Mouse (Mus musculus): ENCODE data around the gene Ntpcr.

DNA sequence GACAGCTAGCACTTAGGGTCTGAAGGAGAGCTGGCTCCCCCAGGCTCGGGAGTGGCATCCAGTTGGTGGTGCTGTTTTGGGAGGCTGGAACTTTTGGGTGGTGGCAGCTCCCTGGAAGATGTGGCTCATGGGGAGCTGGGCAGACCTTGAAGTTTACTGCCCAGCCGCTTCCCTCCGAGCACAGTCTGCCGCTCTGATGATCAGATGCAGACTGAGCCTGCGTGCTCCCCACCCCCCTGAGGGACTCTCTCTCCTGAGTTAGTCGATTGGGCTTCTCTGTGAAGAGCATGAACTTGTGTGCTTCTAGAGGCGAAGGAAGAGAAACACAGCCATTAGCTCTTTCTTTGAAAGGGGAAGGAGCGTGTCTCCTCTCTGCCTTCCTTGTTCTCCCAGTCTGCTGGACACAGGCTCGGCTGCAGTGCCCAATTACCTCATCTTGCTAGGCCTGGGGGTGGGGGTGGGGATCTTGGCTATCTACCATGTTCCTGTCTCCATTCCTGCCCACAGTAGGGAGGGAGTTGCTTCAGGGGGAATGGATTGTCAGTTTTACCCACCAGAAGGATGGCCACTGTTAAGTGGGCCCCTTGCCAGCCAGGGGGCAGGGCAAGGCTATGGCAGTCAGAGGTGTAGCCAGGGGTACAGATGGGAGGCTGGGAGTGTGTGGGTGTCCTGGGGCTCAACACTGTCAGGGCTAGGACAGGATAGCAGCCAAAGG, 26.8 kb downstream of the Ntpcr start:
- TF ChIP-seq ZC3H11A (IDR thresholded peaks at IDR 0.05; ENCODE audit: borderline replicate concordance, low read depth, low read length) = no peak
- no peak for TF ChIP-seq MAFK (IDR thresholded peaks at IDR 0.05; ENCODE audit: insufficient read depth, low read depth, low read length)
- no peak for TF ChIP-seq CHD2 (IDR thresholded peaks at IDR 0.05; ENCODE audit: low read depth, low read length)
